Mouse (Mus musculus) regulatory T cell (primary cell): ENCODE data around the gene Zbtb12.

Experiments
- in situ Hi-C: fragments of 300-600 bp; cut with MboI, MseI; formaldehyde crosslinking; loops from one replicate; pipeline ENCODE4 v1.15.1; 2025; ENCODE audit warnings: high pct_unique_total_duplicates

Zbtb12 gene

GRCm38 (mm10) chr17:34879336-34879879, at the start of gene Zbtb12:
Zbtb12 (plus strand) TSS chr17:34879483.
- in situ Hi-C loops: no loop called here

- in situ Hi-C loops: loop anchor here (25.0 kb wide), 1 partner anchor 793 kb away; the partner anchor contains the start of genes Col11a2, H2-Ke6, Rxrb and Slc39a7
Observed at GRCm38 (mm10) chr17:34830776-34831175, 48.5 kb upstream of the Zbtb12 start.

GRCm38 (mm10) chr17:34836155-34836855, 43.0 kb upstream of the Zbtb12 start:
- in situ Hi-C loops: loop anchor here (25.0 kb wide), 1 partner anchor 799 kb away; the partner anchor contains the start of genes Col11a2, H2-Ke6, Rxrb and Slc39a7

GRCm38 (mm10) chr17:34836856-34837221, 42.4 kb upstream of the Zbtb12 start, which contains the start of the genes Stk19 and Dxo:
Stk19 (minus strand) TSS chr17:34836945.
Dxo (plus strand) TSS chr17:34837019.
- in situ Hi-C loops: loop anchor here (25.0 kb wide), 1 partner anchor 800 kb away; the partner anchor contains the start of genes Col11a2, H2-Ke6, Rxrb and Slc39a7

GRCm38 (mm10) chr17:34837464-34838324, 41.6 kb upstream of the Zbtb12 start:
- in situ Hi-C loops: loop anchor here (25.0 kb wide), 1 partner anchor 800 kb away; the partner anchor contains the start of genes Col11a2, H2-Ke6, Rxrb and Slc39a7

GRCm38 (mm10) chr17:34838785-34839184, 40.5 kb upstream of the Zbtb12 start:
- in situ Hi-C loops: loop anchor here (25.0 kb wide), 1 partner anchor 801 kb away; the partner anchor contains the start of genes Col11a2, H2-Ke6, Rxrb and Slc39a7

GRCm38 (mm10) chr17:34840736-34841307, 38.5 kb upstream of the Zbtb12 start:
- in situ Hi-C loops: loop anchor here (25.0 kb wide), 1 partner anchor 804 kb away; the partner anchor contains the start of genes Col11a2, H2-Ke6, Rxrb and Slc39a7

GRCm38 (mm10) chr17:34844884-34845283, 34.4 kb upstream of the Zbtb12 start:
- in situ Hi-C loops: loop anchor here (25.0 kb wide), 1 partner anchor 808 kb away; the partner anchor contains the start of genes Col11a2, H2-Ke6, Rxrb and Slc39a7

- in situ Hi-C loops: loop anchor here (25.0 kb wide), 1 partner anchor 810 kb away; the partner anchor contains the start of genes Col11a2, H2-Ke6, Rxrb and Slc39a7
Observed at GRCm38 (mm10) chr17:34847192-34847591, 32.1 kb upstream of the Zbtb12 start.

GRCm38 (mm10) chr17:34847615-34848014, 31.7 kb upstream of the Zbtb12 start:
- in situ Hi-C loops: loop anchor here (25.0 kb wide), 1 partner anchor 810 kb away; the partner anchor contains the start of genes Col11a2, H2-Ke6, Rxrb and Slc39a7

- in situ Hi-C loops: loop anchor here (25.0 kb wide), 1 partner anchor 813 kb away; the partner anchor contains the start of genes Col11a2, H2-Ke6, Rxrb and Slc39a7
Observed at GRCm38 (mm10) chr17:34849722-34850516, 29.4 kb upstream of the Zbtb12 start, which contains the start of the genes Skiv2l and Nelfe. Skiv2l (minus strand) TSS chr17:34850210. Nelfe (plus strand) TSS chr17:34850391.

GRCm38 (mm10) chr17:34850517-34851125, 28.7 kb upstream of the Zbtb12 start:
- in situ Hi-C loops: no loop called here

GRCm38 (mm10) chr17:34853511-34853910, 25.8 kb upstream of the Zbtb12 start:
- in situ Hi-C loops: no loop called here

- in situ Hi-C loops: no loop called here
Observed at GRCm38 (mm10) chr17:34854761-34855160, 24.5 kb upstream of the Zbtb12 start.

- in situ Hi-C loops: no loop called here
Observed at GRCm38 (mm10) chr17:34855825-34856224, 23.5 kb upstream of the Zbtb12 start.

- in situ Hi-C loops: no loop called here
Observed at GRCm38 (mm10) chr17:34858670-34859069, 20.6 kb upstream of the Zbtb12 start.

GRCm38 (mm10) chr17:34860514-34860913, 18.8 kb upstream of the Zbtb12 start:
- in situ Hi-C loops: loop anchor here (5.0 kb wide), 1 partner anchor 47 kb away; no protein-coding TSS in a partner anchor

GRCm38 (mm10) chr17:34861704-34862415, 17.4 kb upstream of the Zbtb12 start:
- in situ Hi-C loops: loop anchor here (5.0 kb wide), 1 partner anchor 45 kb away; no protein-coding TSS in a partner anchor
